Mouse (Mus musculus) cerebellum, adult 9-11 months (tissue): ENCODE measurements around the gene Hnrnpf.
A peak's percentile ranks its signal among the peaks of the same experiment; 100 is the strongest.
"Not testable (repeated sequence)": the region's sequence is repeated elsewhere in the genome, so short reads cannot be mapped to it uniquely, and the experiment has no call there.

Source experiments
- DNase-seq: peaks from one replicate; pipeline ENCODE4 v3.0.0; 2022

Gene Hnrnpf

DNA sequence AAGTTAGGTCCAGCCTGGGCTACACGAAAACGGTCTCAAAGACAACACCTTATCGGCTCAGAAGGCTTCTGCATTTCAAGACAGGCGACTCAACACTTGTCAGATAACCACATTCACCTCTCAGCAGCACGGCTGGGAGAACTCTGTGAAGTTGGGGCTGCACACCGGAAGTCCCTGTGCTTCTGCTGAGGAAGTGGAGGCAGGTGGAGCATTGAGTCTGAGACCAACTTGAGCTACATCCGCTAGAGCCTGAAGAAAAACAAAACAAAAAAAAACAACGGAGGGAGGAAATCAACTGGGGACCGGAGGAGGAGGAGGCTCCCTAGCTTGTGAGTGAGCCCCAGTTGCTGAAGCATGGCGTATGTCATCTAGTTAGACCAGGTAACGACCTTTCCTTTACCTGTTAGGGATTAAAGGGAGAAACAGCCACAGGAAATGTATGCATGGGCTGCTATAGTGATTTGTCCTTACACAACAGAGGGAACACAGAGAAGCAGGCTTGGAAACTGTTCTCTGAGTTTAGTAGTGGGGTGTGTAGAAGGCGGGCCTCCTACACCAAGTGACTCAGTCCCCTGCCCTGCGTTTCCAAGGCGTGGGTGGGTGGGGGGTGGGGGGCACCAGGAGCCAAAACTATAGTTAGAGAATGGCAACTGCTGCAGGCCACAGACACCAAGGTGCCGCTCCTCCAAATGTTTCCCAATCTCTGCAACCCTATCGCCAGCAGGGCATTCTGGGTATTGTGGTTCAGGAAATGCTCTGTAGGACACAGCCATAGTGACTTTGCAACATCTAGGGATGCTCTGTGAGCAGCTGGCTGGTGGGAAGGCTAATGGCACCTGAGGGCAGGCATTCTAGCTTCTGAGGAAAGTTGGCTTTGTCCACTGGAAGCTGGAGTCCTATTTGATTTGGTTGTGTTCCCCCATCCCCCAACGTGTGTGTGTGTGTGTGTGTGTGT is at the start of gene Hnrnpf:
Gene Hnrnpf (plus strand): TSS at position 199 of the 955 bp plus-strand sequence.
- no peak for DNase-seq

DNA sequence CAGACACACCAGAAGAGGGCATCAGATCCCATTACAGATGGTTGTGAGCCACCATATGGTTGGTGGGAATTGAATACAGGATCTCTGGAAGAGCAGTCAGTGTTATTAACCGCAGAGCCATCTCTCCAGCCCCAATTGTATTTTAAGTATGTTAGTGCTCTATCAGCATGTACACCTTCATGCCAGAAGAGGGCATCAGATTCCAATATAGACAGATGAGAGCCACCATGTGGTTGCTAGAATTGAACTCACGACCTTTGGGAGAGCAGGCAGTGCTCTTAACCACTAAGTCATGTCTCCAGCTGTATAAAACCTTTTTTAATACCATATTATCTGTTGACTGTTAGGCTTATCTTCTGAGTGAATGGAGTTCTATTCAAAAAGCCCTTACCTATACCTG is 48.4 kb upstream of the Hnrnpf start:
- no peak for DNase-seq

DNA sequence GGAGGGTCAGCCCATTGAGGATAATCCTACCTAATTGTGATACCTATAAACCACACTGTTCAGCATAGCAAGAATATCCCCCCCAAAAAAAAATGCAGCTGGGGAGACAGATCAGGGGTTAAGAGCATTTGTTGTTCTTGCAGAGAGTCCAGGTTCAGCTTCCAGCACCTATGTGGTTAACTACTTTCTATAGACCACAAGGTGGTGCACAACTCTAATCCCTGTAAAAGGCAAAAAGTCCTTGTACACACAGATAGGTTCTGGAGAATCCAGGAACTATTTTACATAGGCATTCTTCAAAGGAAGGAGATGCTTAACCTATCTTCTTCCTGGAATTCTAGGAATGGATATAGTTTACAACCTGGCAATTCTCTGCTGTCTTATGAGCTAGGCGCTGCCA is 42.1 kb upstream of the Hnrnpf start:
- no peak for DNase-seq

DNA sequence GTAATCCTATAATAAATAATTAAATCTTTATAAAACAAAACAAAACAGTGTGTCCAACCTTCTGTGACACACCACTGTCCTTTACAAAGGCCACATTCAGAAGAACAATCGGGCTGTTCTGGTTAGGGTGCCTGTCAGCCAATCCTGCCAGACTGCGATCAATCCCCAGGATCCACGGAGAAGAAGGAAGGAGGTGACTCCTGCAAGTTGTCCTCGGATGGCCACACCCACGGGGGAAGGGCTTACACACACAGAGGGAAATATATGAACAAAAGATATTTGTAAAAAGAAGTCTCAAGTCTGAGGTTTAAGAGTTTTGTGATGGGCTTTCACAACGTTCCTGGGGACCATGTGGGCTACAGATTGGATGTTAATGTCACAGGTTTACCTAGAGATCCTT is 38.3 kb upstream of the Hnrnpf start, which contains the start of gene Zfp239:
Gene Zfp239 (plus strand): TSS at position 253 of the 400 bp plus-strand sequence.
- no peak for DNase-seq

DNA sequence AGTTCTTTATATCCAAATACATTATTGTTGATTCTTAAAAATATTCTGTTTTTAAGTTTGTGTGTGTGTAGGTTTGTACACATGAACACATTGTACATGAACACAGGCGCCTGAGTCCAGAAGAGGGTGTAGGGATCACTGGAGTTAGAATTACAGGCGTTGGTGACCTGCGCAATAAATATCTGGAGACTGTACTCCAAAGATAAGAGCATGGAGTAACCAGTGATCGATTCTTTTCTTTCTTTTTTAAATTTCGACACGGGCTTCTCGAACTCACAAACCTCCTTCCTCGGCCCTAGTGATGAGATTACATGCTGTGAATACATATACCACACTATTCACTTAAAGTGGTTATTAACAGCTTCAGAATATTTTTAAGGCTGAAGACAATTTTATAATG is 37.7 kb upstream of the Hnrnpf start:
- no peak for DNase-seq

DNA sequence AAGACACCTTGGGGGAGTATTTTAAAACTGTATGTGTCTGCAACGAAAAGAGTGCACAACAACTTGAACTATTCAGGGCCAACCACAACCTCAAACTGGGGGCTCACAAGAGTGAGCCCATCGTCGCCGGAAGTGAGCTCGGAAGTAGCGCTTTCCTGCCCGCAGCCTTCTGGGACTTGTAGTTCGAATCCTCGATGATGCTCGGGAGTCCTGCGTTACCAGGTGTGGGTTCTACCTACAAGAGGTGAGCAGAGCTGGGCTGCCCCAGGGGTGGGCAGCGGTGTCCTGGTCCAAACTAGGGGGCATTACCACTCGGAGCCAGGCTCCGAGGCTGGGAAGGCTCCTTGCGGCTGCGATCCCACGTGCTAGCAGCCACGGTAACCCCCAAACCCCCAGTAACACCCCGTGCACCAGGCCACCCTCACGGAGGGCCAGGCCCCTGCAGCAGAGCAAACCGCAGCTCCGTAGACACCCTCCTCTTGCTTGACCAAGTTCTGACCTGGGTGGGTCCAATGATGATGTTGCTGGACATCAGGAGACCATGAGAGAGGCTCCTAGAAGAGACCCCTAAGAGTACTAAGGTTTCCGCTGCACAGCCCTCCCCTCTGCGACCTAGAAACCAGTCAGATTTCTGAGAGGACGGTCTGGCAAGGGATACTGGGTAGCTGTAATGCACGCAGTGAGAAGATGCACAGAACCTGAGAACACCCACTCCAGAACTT is 37.1 kb upstream of the Hnrnpf start:
- peak; percentile 77 for DNase-seq

DNA sequence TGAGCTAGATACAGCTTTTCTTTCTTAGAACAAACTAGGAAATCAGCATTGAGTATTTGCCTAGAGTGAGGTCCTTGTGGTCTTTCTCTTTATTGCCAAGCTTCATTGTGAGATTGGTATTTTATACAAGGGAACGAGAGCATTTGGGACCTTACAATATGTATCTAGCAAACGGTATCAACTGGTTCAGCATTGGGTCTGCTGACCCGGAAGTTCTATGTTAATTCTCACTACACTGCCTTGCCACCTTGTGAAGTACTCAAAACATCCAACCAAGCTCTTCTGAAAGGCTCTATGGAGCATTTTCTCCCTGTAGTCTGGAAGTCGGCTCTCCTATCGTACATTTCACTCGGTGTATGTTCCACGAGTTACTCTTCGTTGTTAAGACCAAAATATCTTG is 36.4 kb upstream of the Hnrnpf start:
- DNase-seq, result no peak

DNA sequence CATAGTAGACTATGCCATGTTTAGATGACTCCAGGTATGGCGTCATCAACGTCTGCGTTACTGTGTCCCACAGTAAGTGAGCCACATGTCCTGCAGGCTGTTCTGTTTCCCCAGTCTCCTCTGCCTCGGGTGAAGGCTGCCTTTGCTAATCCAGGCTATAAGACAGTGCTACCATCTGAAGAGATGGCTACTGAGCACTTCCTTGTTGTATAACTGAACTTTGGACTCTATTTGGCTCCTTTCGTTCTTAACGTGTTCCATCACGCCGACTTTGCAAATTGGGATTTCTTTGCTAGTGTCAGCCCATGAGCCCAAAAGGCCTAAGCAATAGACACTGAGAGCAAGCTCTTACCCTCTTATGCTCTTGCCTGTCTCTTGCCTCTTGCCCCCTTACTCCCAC is 31.9 kb upstream of the Hnrnpf start:
- no peak for DNase-seq

DNA sequence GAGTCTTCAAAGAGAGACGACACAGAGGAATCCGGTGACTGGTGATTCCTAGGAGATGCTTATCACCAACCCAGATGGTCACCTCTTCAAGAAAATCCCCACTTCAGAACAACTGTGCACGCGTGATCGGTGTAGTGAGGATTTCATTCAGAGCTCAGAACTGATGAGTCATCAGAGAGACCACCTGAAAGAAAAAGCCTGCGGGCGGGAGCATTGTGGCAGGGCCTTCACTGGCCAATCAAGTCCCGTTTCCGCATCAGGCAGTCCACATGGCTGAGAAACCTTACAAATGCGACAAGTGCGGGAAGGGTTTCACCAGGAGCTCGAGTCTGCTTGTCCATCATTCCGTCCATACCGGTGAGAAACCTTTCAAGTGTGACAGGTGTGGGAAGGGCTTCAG is 29.1 kb upstream of the Hnrnpf start:
- no peak for DNase-seq

DNA sequence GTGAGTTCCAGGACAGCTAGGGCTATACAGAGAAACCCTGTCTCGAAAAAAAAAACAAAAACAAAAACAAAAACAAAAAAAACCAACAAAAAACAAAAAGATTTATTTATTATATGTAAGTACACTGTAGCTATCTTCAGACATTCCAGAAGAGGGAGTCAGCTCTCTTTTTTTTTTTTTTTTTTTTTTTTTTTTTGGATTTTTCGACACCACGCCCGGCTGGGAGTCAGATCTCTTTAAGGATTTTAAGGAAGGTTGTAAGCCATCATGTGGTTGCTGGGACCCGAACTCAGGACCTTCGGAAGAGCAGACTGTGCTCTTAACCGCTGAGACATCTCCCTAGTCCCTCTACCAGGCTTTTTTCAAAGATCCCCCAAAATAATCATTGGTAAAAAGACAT is 26.7 kb upstream of the Hnrnpf start:
- not testable (repeated sequence) for DNase-seq

DNA sequence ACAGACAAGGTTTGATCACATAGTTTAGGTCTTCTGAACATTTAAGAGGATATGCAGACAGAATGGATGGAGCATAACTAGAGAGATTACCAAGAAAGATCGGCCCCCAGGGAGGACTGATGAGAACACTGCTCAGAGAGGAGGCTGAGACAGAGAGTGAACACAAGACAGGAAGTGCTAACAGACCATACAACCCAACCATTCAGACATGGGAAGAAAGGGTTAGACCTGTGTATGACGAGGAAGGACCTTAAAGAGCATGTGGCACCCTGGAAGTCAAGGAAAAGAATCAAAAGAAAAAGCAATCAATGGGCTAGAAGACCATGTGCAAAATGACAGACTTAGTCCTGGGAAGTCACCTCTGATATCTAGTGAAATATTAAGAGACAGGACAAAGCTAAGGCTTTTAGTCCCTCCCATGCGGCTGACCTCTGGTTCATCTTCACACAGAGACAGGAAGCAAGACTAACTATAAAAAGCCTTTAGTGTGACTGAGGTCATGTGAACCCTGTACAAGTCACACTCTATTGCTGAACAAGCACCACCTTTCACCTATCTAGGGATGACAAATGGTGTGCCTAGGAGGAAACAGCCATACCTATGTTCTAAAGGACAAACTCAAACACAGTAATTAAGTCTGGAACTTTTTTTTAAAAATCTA is 25.4 kb upstream of the Hnrnpf start:
- no peak for DNase-seq

DNA sequence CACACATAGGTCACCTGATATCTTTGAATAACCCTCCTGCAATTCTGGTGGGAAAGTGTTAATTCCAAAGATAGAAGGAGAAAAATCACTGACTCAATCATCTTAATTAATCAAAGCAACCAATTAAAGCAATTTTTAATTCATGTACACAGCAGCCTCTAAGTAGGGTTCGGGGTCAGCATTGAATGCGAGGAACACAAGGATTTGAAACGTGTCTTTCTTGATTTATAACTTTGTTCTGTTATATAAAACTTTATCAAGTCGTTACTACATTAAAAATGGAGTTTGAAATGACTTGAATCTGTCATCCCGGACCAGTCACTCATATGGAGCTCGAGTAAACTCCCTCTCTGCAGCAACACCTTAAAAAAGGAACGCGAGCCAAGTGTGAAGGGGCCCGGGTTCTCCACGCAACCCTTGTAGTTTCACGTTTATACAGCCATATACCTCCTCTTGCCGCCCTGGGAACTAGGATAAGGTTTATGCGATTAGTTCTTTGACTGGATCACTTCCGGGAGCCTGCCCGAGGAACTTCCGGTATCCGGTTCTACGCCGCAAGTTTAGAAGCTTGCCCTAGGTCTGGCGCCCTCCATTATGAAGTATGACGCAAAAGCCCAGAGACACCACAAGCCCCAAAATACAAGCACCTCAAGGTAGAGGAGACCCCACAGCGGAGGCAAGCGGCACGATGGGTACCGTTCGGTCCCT is 21.3 kb upstream of the Hnrnpf start:
- DNase-seq, result no peak

DNA sequence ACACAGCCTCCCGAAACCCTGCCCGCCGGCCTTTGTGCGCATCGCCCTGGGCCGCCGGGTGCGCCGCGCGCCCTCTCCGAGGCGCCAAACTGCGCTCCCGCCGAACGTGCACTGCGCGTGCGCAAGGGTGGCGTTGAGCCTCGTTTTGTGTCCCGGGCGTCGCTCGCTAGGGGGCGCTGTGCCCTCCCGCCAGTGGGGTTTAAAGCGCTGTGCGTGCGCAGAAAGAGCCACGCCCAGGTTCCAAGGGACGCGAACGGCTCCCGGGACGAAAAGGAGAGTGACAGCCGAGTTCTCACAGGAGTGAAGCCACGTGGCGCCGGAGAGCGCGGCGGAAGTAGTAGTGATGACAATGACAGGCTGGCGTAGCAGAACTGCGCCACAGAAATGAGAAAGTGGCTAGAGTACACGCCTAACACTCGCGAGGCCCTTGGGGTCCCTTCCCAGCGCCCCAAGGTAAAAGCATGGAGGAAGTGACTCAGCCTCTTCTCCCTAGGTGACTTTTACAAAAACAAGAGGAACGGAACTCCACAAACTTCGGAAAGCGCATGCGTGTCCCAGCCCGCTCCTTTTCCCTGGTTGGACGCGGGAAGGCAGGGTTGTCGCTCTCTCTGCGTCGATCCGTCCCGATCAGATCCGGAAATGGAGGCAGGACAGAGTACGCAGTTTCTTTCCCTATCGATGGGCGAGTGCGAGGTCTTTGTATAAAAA is 20.6 kb upstream of the Hnrnpf start:
- peak; percentile 99 for DNase-seq

DNA sequence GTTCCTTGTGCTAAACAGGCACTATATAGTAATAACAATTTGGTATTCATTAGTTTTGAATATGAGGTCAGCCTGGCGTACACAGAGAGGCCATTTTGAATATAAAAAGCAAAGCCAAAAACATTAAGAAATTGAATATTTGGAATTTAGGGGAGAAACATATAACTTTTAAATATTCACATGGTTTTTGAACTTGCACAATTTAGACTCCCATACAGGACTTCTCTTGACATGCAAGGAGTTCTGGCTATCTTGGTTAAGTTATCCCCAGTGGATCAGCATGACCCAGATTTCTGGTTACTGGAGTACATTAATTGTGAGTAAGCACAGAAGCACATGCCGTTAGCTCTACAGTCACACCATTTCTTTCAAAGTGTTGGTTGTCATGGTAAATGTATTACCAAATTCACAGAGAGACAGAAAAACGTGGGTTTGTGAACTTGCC is 19.7 kb upstream of the Hnrnpf start:
- DNase-seq, result no peak

DNA sequence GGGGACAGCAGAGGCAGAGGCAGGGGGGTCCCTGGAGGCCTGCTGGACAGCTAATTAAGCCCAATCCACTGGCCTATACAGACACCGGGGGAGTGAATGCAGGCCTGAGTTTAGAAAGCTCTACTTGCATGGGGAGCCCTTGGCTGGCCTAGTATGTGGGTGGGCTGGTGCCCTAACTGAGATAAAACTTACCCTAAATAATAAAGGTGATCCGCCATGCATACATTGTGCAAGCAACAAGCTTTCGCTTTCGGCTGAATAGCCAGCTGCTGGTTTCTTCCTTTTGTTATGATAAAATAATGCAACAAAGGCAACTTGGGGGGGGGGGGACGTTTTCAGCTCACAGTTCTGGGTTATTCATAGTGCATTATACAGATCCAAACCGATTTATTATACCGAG is 18.9 kb upstream of the Hnrnpf start:
- DNase-seq, result peak; percentile 39

DNA sequence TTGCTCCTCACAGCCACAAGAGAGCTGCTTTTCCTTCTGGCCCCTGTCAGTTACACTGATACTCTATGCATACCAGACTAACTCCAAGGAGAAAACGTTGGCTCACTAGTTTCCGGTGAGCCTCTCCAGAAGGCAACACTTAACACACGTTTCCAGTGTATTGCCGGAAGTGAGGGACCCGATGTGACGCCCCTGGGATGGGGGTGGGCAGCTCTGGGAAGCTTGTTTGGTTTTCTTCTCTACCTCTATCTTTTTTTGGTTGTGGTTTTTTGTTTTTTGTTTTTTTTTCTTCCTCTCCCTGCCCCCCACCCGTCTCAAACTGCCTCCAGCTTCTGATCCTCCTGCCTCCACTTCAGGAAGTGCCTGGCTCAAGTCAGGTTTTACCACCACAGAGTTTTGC is 18.1 kb upstream of the Hnrnpf start:
- DNase-seq, result no peak

DNA sequence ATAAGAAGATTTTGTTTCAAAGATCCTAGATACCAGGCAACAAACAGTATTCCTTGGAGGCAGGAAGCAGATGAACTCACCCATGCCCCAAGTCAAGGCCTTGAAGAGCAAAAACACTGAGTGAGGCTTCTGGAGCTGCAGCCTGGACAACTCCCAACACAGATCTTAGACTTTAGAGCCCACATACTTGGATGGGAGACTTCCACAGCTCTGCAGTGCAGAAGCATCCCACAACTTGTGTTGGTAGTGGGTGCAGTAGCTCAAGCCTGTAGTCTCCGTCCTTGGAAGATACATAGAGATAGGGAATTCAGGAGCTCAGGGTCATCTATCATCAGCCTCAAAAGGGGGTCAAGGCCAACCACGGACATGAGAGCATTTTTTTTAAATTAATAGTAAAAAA is 14.2 kb upstream of the Hnrnpf start:
- DNase-seq, result no peak

DNA sequence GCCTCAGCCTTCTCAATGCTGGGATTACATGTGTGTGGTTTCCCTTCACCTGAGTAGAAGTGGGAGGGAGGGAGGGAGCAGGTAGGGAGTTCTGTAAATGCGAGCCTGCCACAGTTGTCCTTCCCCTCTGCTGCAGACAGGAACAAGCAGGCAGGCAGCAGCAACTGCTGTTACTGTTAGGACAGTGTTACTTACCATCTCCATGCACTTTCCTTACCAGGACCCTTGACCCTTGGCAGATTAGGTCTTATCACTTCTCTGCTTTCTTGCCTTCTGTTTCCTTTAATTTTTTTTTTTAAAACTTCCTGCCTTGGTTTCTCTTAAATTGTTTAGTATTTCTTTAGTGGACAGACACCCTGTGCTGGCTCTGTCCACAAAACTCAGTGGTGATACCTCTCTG is 12.1 kb upstream of the Hnrnpf start:
- no peak for DNase-seq

DNA sequence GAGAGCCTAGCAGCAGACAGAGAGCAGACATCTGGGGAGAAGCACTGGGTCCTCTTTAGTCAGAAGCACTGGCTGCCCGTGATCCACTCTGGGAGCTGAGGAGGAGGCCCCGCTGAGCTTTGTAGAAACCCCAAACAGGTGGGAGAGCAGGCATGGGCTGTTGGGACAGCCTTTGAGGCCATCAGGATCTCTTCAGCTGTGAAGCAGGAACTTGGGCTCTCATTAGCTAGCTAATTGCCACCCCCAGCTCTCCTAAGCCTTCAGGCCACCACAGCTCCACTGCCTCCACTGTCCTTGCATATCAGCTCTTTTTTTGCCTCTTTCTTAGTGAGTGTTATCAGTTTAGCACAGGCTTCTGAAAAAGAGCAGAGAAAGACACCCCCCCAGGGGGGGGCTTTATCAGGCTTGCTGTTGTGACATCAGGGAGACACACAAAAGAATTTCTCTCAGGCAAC is 11.5 kb upstream of the Hnrnpf start:
- no peak for DNase-seq

DNA sequence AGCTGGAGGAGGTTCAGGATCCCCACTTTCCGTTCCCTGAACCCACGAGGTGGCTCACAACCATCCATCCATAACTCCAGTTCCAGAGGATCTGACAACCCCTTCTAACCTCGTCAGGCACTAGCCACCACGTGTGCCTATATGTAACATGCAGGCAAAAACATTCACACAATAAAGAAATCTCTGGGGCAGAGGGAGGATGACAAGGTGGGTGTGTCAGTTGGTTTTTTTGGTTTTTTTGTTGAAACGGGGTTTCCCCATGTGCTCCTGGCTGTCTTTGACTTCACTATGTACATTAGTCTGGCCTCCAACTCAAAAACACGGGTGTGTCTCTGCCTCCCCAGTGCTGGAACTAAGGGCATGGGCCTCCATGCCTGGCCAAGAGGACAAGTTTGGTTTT is 9.9 kb upstream of the Hnrnpf start:
- DNase-seq, result no peak

DNA sequence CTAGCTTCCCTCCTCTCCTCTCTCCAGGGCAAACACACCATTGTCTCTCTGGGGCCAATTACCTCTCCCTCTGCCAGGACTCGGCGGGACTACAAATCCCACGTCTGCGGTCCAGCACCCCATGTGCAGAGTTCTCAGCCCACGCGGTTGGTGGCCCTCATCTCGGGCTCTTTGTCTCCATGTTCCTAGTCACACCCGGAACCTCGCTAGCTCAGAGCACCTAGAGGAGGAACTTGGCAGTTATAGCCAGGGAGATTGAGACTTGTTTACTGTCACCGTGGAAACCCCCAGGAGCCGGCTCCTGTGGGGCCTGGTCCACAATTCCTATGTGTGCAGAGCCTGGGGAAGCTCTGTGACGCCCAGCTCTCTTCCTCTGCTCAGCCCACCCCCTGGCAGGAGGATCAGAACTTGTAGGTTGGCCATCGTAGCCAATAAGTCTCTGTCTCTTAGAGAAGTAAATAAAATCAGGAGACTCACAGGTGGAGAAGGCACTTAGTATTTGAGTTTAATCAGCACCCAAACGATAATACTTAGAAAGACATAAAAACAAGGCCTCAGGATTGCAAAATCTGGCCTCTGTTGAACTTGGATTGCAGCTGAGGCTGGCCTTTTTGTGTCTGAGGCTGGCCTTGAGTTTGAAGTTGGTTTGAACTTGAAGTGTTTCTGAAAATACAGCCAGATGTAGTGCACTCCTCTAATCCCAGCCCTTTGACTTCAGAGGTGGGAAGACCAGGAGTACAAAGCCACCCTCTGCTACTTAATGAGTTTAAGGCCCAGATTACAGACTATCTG is 8.6 kb upstream of the Hnrnpf start:
- DNase-seq, result no peak
